Mouse (Mus musculus) macrophage (primary cell): ENCODE data around the gene Vmn2r40. TPM values are rescaled to one million over a fixed set of nuclear protein-coding genes. Genes with fewer than 3 reads are reported as not detected.
"Not testable (repeated sequence)": the region's sequence is repeated elsewhere in the genome, so short reads cannot be mapped to it uniquely, and the experiment has no call there.

Experiments used
- H3K27ac ChIP-seq: fragments of 350-480 bp; formaldehyde crosslinking; 2 replicates; pipeline ENCODE4 v1.9.0; 2021
- H3K36me3 ChIP-seq: fragments of 350-480 bp; formaldehyde crosslinking; 2 replicates; pipeline ENCODE4 v1.9.0; 2021; ENCODE audit errors: inconsistent target
- H3K4me3 ChIP-seq: fragments of 350-480 bp; formaldehyde crosslinking; 2 replicates; pipeline ENCODE4 v1.9.0; 2021; ENCODE audit errors: inconsistent target
- H3K79me2 ChIP-seq: fragments of 350-480 bp; formaldehyde crosslinking; 2 replicates; pipeline ENCODE4 v1.9.0; 2021; ENCODE audit errors: inconsistent target
- WGBS: methylation state at CpG from one replicate; pipeline ENCODE4 v1.1.7; 2026; ENCODE audit warnings: inconsistent platforms; ENCODE audit not compliant: missing documents; 5-methylcytosine and 5-hydroxymethylcytosine counted together
- polyA plus RNA-seq: library from polyadenylated mRNA; stranded (reverse); fragments of 250-400 nt; gene quantifications from 3 replicates; pipeline ENCODE4 v1.2.4, GENCODE M21; 2018; ENCODE audit warnings: inconsistent platforms
- total RNA-seq, 78 experiments: library from RNA; depleted of rRNA; stranded (reverse); fragments of 250-400 nt; gene quantifications; 1 replicate in 9 of 78; 2 replicates in 24 of 78; 3 replicates in 43 of 78; 4 replicates in 2 of 78; pipeline ENCODE4 v1.2.4; 2018; ENCODE audit warnings: inconsistent platforms in 56 of 78

Gene Vmn2r40
- not detected for total RNA-seq (2018; cell fraction: chromatin; rRNA removed)
- total RNA-seq (2018; cell fraction: cytosol; rRNA removed) = not detected
- not detected for total RNA-seq (2018; cell fraction: nucleus; rRNA removed)
- polyA plus RNA-seq = not detected in 3 replicates

DNA sequence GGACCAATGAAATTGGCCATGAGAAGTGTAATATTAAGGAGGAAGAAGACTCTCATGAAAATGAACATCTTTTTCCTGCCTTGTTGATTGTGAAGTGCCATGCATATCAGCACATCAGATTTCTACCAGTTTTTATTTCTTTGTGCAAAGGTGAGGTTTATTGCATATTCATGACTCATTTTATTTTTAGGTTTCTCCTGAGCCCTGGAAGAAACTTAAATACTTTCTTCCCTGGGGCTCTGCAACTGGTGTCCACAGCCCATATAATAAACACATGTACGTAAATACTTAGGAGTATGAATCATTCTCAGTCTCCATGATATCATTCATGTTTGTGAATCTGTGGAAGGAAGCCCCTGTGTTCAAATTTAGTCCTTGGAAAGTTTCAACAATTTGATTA is at the start of gene Vmn2r40:
Vmn2r40 (minus strand) TSS at position 101 of the 400 bp plus-strand sequence.
- not testable (repeated sequence) for H3K4me3 ChIP-seq, H3K36me3 ChIP-seq, H3K27ac ChIP-seq, H3K79me2 ChIP-seq
- no CpG with 5 or more reads among the region's 1 CpGs for WGBS

Other genes starting within 250 kb of the Vmn2r40 start
- gene Vmn2r39, start 99.4 kb upstream of the Vmn2r40 start, polyA plus RNA-seq = not detected in 3 replicates
- not detected in 3 replicates for gene Vmn2r38, start 166.4 kb upstream of the Vmn2r40 start, polyA plus RNA-seq